8 mouse cellular contexts compared by ENCODE assay signal in genomic region chr7:25238829-25239623, GRCm38 (mm10). TPM values are rescaled to one million over a fixed set of nuclear protein-coding genes. Genes with fewer than 3 reads are reported as not detected.
DNase-seq lines count a peak whose midpoint lies in the region; ATAC-seq and TF ChIP-seq lines count a peak whose summit lies in the region.

No protein-coding gene starts in this region.

- no peak; the same call in 1 of the 2 replicates for TF ChIP-seq POLR2A in spleen, adult 2 months (IDR thresholded peaks at IDR 0.05; ENCODE audit: low read depth, low read length)

- intact Hi-C loops in gastrocnemius, postnatal 36 days (cut with DNase I), result no loop called here

- peak overlapping the region; percentile 29; the same call in 1 of the 2 replicates for H3K9ac ChIP-seq in intestine, embryonic 15.5 days
- no peak overlapping the region for H3K9ac ChIP-seq in limb, embryonic 12.5 days (replicated peaks)
- H3K9ac ChIP-seq in midbrain, embryonic 14.5 days (replicated peaks; ENCODE audit: low read length), result no peak overlapping the region

- H3K27me3 ChIP-seq in intestine, embryonic 15.5 days (replicated peaks), result no peaks in the 10 kb centered on the region
- H3K27me3 ChIP-seq in limb, embryonic 12.5 days, result no peaks in the 10 kb centered on the region
- H3K27me3 ChIP-seq in midbrain, embryonic 14.5 days (ENCODE audit: control insufficient read depth, insufficient read depth, low read length), result no peaks in the 10 kb centered on the region
- no peaks in the 10 kb centered on the region for H3K27me3 ChIP-seq in spleen, adult 2 months (ENCODE audit: control insufficient read depth, insufficient read depth, low read length)

- 2% methylated on average over 30 of the region's 30 CpGs for WGBS in intestine, embryonic 15.5 days
- WGBS in limb, embryonic 12.5 days, result 4% methylated on average over 30 of the region's 30 CpGs
- WGBS in midbrain, embryonic 14.5 days, result 4% methylated on average over 30 of the region's 30 CpGs
- WGBS in spleen, adult 2 months, result 2% methylated on average over 30 of the region's 30 CpGs

- no peaks in the 10 kb centered on the region for H3K9me3 ChIP-seq in intestine, embryonic 15.5 days
- H3K9me3 ChIP-seq in limb, embryonic 12.5 days, result no peaks in the 10 kb centered on the region
- H3K9me3 ChIP-seq in midbrain, embryonic 14.5 days (ENCODE audit: control insufficient read depth, low read length), result no peaks in the 10 kb centered on the region

- peak overlapping the region; percentile 82 for H3K4me2 ChIP-seq in intestine, embryonic 15.5 days (replicated peaks)
- H3K4me2 ChIP-seq in limb, embryonic 12.5 days, result peak overlapping the region; percentile 77
- peak overlapping the region; percentile 80 for H3K4me2 ChIP-seq in midbrain, embryonic 14.5 days (ENCODE audit: low read length)

- TF ChIP-seq CTCF in spleen, adult 2 months (IDR thresholded peaks at IDR 0.05; ENCODE audit: extremely low read depth, insufficient read depth, insufficient read length, insufficient replicate concordance), result peak; percentile 62; the same call in 1 of the 2 replicates

- peak overlapping the region; percentile 89 for H3K27ac ChIP-seq in intestine, embryonic 15.5 days
- H3K27ac ChIP-seq in limb, embryonic 12.5 days, result peak overlapping the region; percentile 82
- peak overlapping the region; percentile 81 for H3K27ac ChIP-seq in midbrain, embryonic 14.5 days (replicated peaks; ENCODE audit: low read depth, low read length)
- peak overlapping the region; percentile 82 for H3K27ac ChIP-seq in spleen, adult 2 months (ENCODE audit: insufficient read depth, low read length)

- peak; percentile 86 for DNase-seq in urinary bladder, postnatal 14 days (ENCODE audit: low spot score)
- no peak for DNase-seq in urinary bladder, postnatal 10 days (ENCODE audit: low spot score)
- peak; percentile 77 for DNase-seq in embryo, embryonic 11.5 days (ENCODE audit: low read depth, low spot score)
- DNase-seq in gastrocnemius, postnatal 36 days, result peak; percentile 72 to 78
- peak; percentile 95 for DNase-seq in midbrain, embryonic 14.5 days
- peak; percentile 83 to 92 for DNase-seq in spleen, adult 2 months (ENCODE audit: low read depth in 1 of 2, low spot score in 2 of 2)

- ATAC-seq in intestine, embryonic 15.5 days, result peak; percentile 60
- peak; percentile 16; the same call in 1 of the 2 replicates for ATAC-seq in limb, embryonic 12.5 days (ENCODE audit: insufficient number of reproducible peaks, insufficient read depth, low FRiP score, low TSS enrichment, low read depth)
- peak; percentile 59 for ATAC-seq in midbrain, embryonic 14.5 days (ENCODE audit: low FRiP score, low TSS enrichment)

- peaks cover 31% of the 10 kb centered on the region for H3K4me1 ChIP-seq in intestine, embryonic 15.5 days (replicated peaks)
- peaks cover 40% of the 10 kb centered on the region for H3K4me1 ChIP-seq in limb, embryonic 12.5 days (replicated peaks)
- peaks cover 24% of the 10 kb centered on the region for H3K4me1 ChIP-seq in midbrain, embryonic 14.5 days (ENCODE audit: control insufficient read depth, insufficient read depth, low read length)
- peaks cover 4% of the 10 kb centered on the region; the same call in 1 of the 2 replicates for H3K4me1 ChIP-seq in spleen, adult 2 months (ENCODE audit: control insufficient read depth, insufficient read depth, insufficient read length)

- H3K4me3 ChIP-seq in intestine, embryonic 15.5 days (replicated peaks), result peak overlapping the region; percentile 94
- peak overlapping the region; percentile 96 for H3K4me3 ChIP-seq in limb, embryonic 12.5 days (replicated peaks)
- H3K4me3 ChIP-seq in midbrain, embryonic 14.5 days (replicated peaks; ENCODE audit: low read depth, low read length), result peak overlapping the region; percentile 90
- H3K4me3 ChIP-seq in spleen, adult 2 months (ENCODE audit: extremely low read depth, insufficient read depth, insufficient read length), result peak overlapping the region; percentile 43

- H3K36me3 ChIP-seq in intestine, embryonic 15.5 days, result peaks cover 7% of the 10 kb centered on the region
- H3K36me3 ChIP-seq in limb, embryonic 12.5 days, result peaks cover 47% of the 10 kb centered on the region
- peaks cover 4% of the 10 kb centered on the region for H3K36me3 ChIP-seq in midbrain, embryonic 14.5 days (ENCODE audit: control insufficient read depth, insufficient read depth, low read length)
- H3K36me3 ChIP-seq in spleen, adult 2 months (ENCODE audit: control insufficient read depth, insufficient read depth, low read length), result peaks cover 1% of the 10 kb centered on the region; the same call in 1 of the 2 replicates

RNA-seq across cellular contexts. Expression of gene Gsk3a, which starts 1.4 kb away (rescaled TPM):
- total RNA-seq in gastrocnemius, postnatal 36 days (2021), result 10 to 100 TPM; 64.0 to 69.6 TPM
- 8.0 and 10.3 TPM in 2 replicates for polyA plus RNA-seq in intestine, embryonic 15.5 days (2015; fragmentation: Nextera tagmentation; extraction: Ambion mirVana)
- polyA plus RNA-seq in limb, embryonic 12.5 days (2016; fragmentation: Nextera tagmentation; extraction: Ambion mirVana), result 16.9 and 19.4 TPM in 2 replicates
- 20.7 and 26.0 TPM in 2 replicates for polyA plus RNA-seq in midbrain, embryonic 14.5 days (2014; fragmentation: Nextera tagmentation; extraction: Ambion mirVana)
- polyA plus RNA-seq in spleen, adult 2 months (2012; rRNA removed), result 106 and 125 TPM in 2 replicates

RNA-seq across cellular contexts. Expression of gene Erf, which starts 11.5 kb away (rescaled TPM):
- total RNA-seq in gastrocnemius, postnatal 36 days (2021), result 1 to 10 TPM; 5.0 to 6.1 TPM
- polyA plus RNA-seq in intestine, embryonic 15.5 days (2015; fragmentation: Nextera tagmentation; extraction: Ambion mirVana), result 14.8 TPM in 2 replicates
- 22.3 and 24.3 TPM in 2 replicates for polyA plus RNA-seq in limb, embryonic 12.5 days (2016; fragmentation: Nextera tagmentation; extraction: Ambion mirVana)
- polyA plus RNA-seq in midbrain, embryonic 14.5 days (2014; fragmentation: Nextera tagmentation; extraction: Ambion mirVana), result 2.2 and 4.8 TPM in 2 replicates
- polyA plus RNA-seq in spleen, adult 2 months (2012; rRNA removed), result 17.2 and 21.3 TPM in 2 replicates

RNA-seq across cellular contexts. Expression of gene Zfp526, which starts 17.8 kb away (rescaled TPM):
- total RNA-seq in gastrocnemius, postnatal 36 days (2021), result 1 to 10 TPM; 4.1 to 5.5 TPM
- polyA plus RNA-seq in intestine, embryonic 15.5 days (2015; fragmentation: Nextera tagmentation; extraction: Ambion mirVana), result 2.6 and 2.8 TPM in 2 replicates
- polyA plus RNA-seq in limb, embryonic 12.5 days (2016; fragmentation: Nextera tagmentation; extraction: Ambion mirVana), result 3.1 and 3.4 TPM in 2 replicates
- polyA plus RNA-seq in midbrain, embryonic 14.5 days (2014; fragmentation: Nextera tagmentation; extraction: Ambion mirVana), result 2.5 TPM in 2 replicates
- polyA plus RNA-seq in spleen, adult 2 months (2012; rRNA removed), result 14.4 and 16.4 TPM in 2 replicates

RNA-seq across cellular contexts. Expression of gene Dedd2, which starts 18.6 kb away (rescaled TPM):
- 10 to 100 TPM in 1 of 2 experiments, 1 to 10 TPM in 1; 8.4 to 10.7 TPM for total RNA-seq in gastrocnemius, postnatal 36 days (2021)
- 13.2 and 13.5 TPM in 2 replicates for polyA plus RNA-seq in intestine, embryonic 15.5 days (2015; fragmentation: Nextera tagmentation; extraction: Ambion mirVana)
- 12.2 and 13.6 TPM in 2 replicates for polyA plus RNA-seq in limb, embryonic 12.5 days (2016; fragmentation: Nextera tagmentation; extraction: Ambion mirVana)
- 15.7 and 15.9 TPM in 2 replicates for polyA plus RNA-seq in midbrain, embryonic 14.5 days (2014; fragmentation: Nextera tagmentation; extraction: Ambion mirVana)
- polyA plus RNA-seq in spleen, adult 2 months (2012; rRNA removed), result 75.5 and 77.0 TPM in 2 replicates

RNA-seq across cellular contexts. Expression of gene Cic, which starts 28.5 kb away (rescaled TPM):
- 10 to 100 TPM; 31.4 to 37.6 TPM for total RNA-seq in gastrocnemius, postnatal 36 days (2021)
- polyA plus RNA-seq in intestine, embryonic 15.5 days (2015; fragmentation: Nextera tagmentation; extraction: Ambion mirVana), result 26.1 and 26.6 TPM in 2 replicates
- polyA plus RNA-seq in limb, embryonic 12.5 days (2016; fragmentation: Nextera tagmentation; extraction: Ambion mirVana), result 34.9 and 38.7 TPM in 2 replicates
- 47.3 and 52.0 TPM in 2 replicates for polyA plus RNA-seq in midbrain, embryonic 14.5 days (2014; fragmentation: Nextera tagmentation; extraction: Ambion mirVana)
- 112 and 128 TPM in 2 replicates for polyA plus RNA-seq in spleen, adult 2 months (2012; rRNA removed)

Comparison
In these comparisons a context has a peak if more than half of its experiments do, and no peak if none do; other contexts are left out.
1. H3K4me3 ChIP-seq: peak in every context shown above with its lines; median percentile 96 in limb, embryonic 12.5 days; 94 in intestine, embryonic 15.5 days; 90 in midbrain, embryonic 14.5 days; 43 in spleen, adult 2 months.